Mouse (Mus musculus): ENCODE measurements around the gene Olfr464. TPM values are rescaled to one million over a fixed set of nuclear protein-coding genes. Genes with fewer than 3 reads are reported as not detected.

Olfr464 gene
- 0.22 and 0.24 TPM in 2 replicates for total RNA-seq (2014; rRNA removed)
- not detected in 2 replicates for polyA plus RNA-seq (2015; fragmentation: Nextera tagmentation; extraction: Ambion mirVana)

- no peaks in the 10 kb centered on the region for H3K9me3 ChIP-seq (ENCODE audit: low read length)
- H3K4me2 ChIP-seq (ENCODE audit: low read depth, low read length, poor library complexity, severe bottlenecking): no peak within 1 kb of the TSS
- H3K27ac ChIP-seq (ENCODE audit: low read depth, low read length): no peak within 1 kb of the TSS
- H3K9ac ChIP-seq (replicated peaks; ENCODE audit: low read length, poor library complexity, severe bottlenecking): no peak within 1 kb of the TSS
- WGBS: 33% methylated on average over 5 of the region's 5 CpGs
- DNase-seq (ENCODE audit: low spot score): no peak
- H3K4me1 ChIP-seq (ENCODE audit: insufficient read depth, low read length): no peaks in the 10 kb centered on the region
- no peaks in the 10 kb centered on the region for H3K27me3 ChIP-seq (ENCODE audit: insufficient read depth, low read length)
- no peaks in the 10 kb centered on the region for H3K36me3 ChIP-seq (ENCODE audit: insufficient read depth, low read length)
- no peak for ATAC-seq (ENCODE audit: low FRiP score)
- H3K4me3 ChIP-seq (ENCODE audit: low read depth, low read length): no peak within 1 kb of the TSS
- no peak for TF ChIP-seq CTCF (IDR thresholded peaks at IDR 0.05)
Observed at GRCm38 (mm10) chr11:87920966-87921365, at the start of gene Olfr464. Gene Olfr464 (minus strand): TSS chr11:87920967.

GRCm38 (mm10) chr11:87968356-87969122, 47.8 kb upstream of the Olfr464 start:
- H3K27me3 ChIP-seq (ENCODE audit: insufficient read depth, low read length): no peaks in the 10 kb centered on the region
- H3K9me3 ChIP-seq (ENCODE audit: low read length): no peaks in the 10 kb centered on the region
- 20% methylated on average over 19 of the region's 20 CpGs for WGBS
- H3K4me1 ChIP-seq (ENCODE audit: insufficient read depth, low read length): no peaks in the 10 kb centered on the region
- ATAC-seq (ENCODE audit: low FRiP score): no peak
- no peak overlapping the region for H3K27ac ChIP-seq (ENCODE audit: low read depth, low read length)
- TF ChIP-seq CTCF (IDR thresholded peaks at IDR 0.05): peak; percentile 49
- H3K4me2 ChIP-seq (ENCODE audit: low read depth, low read length, poor library complexity, severe bottlenecking): peak overlapping the region; percentile 40
- no peak for DNase-seq (ENCODE audit: low spot score)
- H3K9ac ChIP-seq (replicated peaks; ENCODE audit: low read length, poor library complexity, severe bottlenecking): no peak overlapping the region
- no peak overlapping the region for H3K4me3 ChIP-seq (ENCODE audit: low read depth, low read length)
- H3K36me3 ChIP-seq (ENCODE audit: insufficient read depth, low read length): no peaks in the 10 kb centered on the region

GRCm38 (mm10) chr11:87967692-87968289, 47.0 kb upstream of the Olfr464 start:
- no peak for ATAC-seq (ENCODE audit: low FRiP score)
- WGBS: 2% methylated on average over 16 of the region's 17 CpGs

GRCm38 (mm10) chr11:87966214-87966613, 45.4 kb upstream of the Olfr464 start:
- H3K36me3 ChIP-seq (ENCODE audit: insufficient read depth, low read length): no peaks in the 10 kb centered on the region
- ATAC-seq (ENCODE audit: low FRiP score) (no peak), DNase-seq (ENCODE audit: low spot score) (peak; percentile 20)
- no peaks in the 10 kb centered on the region for H3K4me1 ChIP-seq (ENCODE audit: insufficient read depth, low read length)
- WGBS: 46% methylated on average over 10 of the region's 10 CpGs
- H3K9me3 ChIP-seq (ENCODE audit: low read length): no peaks in the 10 kb centered on the region
- no peaks in the 10 kb centered on the region for H3K27me3 ChIP-seq (ENCODE audit: insufficient read depth, low read length)
- H3K9ac ChIP-seq (replicated peaks; ENCODE audit: low read length, poor library complexity, severe bottlenecking): no peak overlapping the region
- no peak for TF ChIP-seq CTCF (IDR thresholded peaks at IDR 0.05)
- no peak overlapping the region for H3K27ac ChIP-seq (ENCODE audit: low read depth, low read length)
- no peak overlapping the region for H3K4me3 ChIP-seq (ENCODE audit: low read depth, low read length)
- no peak overlapping the region for H3K4me2 ChIP-seq (ENCODE audit: low read depth, low read length, poor library complexity, severe bottlenecking)

More at GRCm38 (mm10) chr11:87967692-87968289, 47.0 kb upstream of the Olfr464 start:
- peak overlapping the region; percentile 40 for H3K4me2 ChIP-seq (ENCODE audit: low read depth, low read length, poor library complexity, severe bottlenecking)
- no peak overlapping the region for H3K27ac ChIP-seq (ENCODE audit: low read depth, low read length)
- H3K9ac ChIP-seq (replicated peaks; ENCODE audit: low read length, poor library complexity, severe bottlenecking): 0 out of 2 replicates have a peak overlapping the region, but pooled peaks have one; percentile 19
- TF ChIP-seq CTCF (IDR thresholded peaks at IDR 0.05): peak; percentile 98
- 0 out of 2 replicates have a peak overlapping the region, but pooled peaks have one; percentile 17 for H3K4me3 ChIP-seq (ENCODE audit: low read depth, low read length)
- H3K36me3 ChIP-seq (ENCODE audit: insufficient read depth, low read length): no peaks in the 10 kb centered on the region
- H3K9me3 ChIP-seq (ENCODE audit: low read length): no peaks in the 10 kb centered on the region
- DNase-seq (ENCODE audit: low spot score): peak; percentile 84
- H3K4me1 ChIP-seq (ENCODE audit: insufficient read depth, low read length): no peaks in the 10 kb centered on the region
- H3K27me3 ChIP-seq (ENCODE audit: insufficient read depth, low read length): no peaks in the 10 kb centered on the region

GRCm38 (mm10) chr11:87965293-87965692, 44.5 kb upstream of the Olfr464 start:
- Histone ChIP-seq H3K9ac (replicated peaks; ENCODE audit: low read length, poor library complexity, severe bottlenecking) (no peak overlapping the region), H3K27ac (ENCODE audit: low read depth, low read length) (no peak overlapping the region), H3K36me3 (ENCODE audit: insufficient read depth, low read length) (no peaks in the 10 kb centered on the region), H3K9me3 (ENCODE audit: low read length) (no peaks in the 10 kb centered on the region), H3K4me1 (ENCODE audit: insufficient read depth, low read length) (no peaks in the 10 kb centered on the region), H3K27me3 (ENCODE audit: insufficient read depth, low read length) (no peaks in the 10 kb centered on the region), H3K4me3 (ENCODE audit: low read depth, low read length) (no peak overlapping the region), H3K4me2 (ENCODE audit: low read depth, low read length, poor library complexity, severe bottlenecking) (no peak overlapping the region)
- no peak for ATAC-seq (ENCODE audit: low FRiP score)
- DNase-seq (ENCODE audit: low spot score): no peak
- no peak for TF ChIP-seq CTCF (IDR thresholded peaks at IDR 0.05)
- 51% methylated on average over 3 of the region's 3 CpGs for WGBS

- H3K27me3 ChIP-seq (ENCODE audit: insufficient read depth, low read length): no peaks in the 10 kb centered on the region
- H3K4me1 ChIP-seq (ENCODE audit: insufficient read depth, low read length): no peaks in the 10 kb centered on the region
- DNase-seq (ENCODE audit: low spot score) (no peak), ATAC-seq (ENCODE audit: low FRiP score) (no peak)
- WGBS: 49% methylated on average over 7 of the region's 7 CpGs
- H3K9me3 ChIP-seq (ENCODE audit: low read length): no peaks in the 10 kb centered on the region
- H3K27ac ChIP-seq (ENCODE audit: low read depth, low read length): no peak overlapping the region
- H3K4me3 ChIP-seq (ENCODE audit: low read depth, low read length): no peak overlapping the region
- no peaks in the 10 kb centered on the region for H3K36me3 ChIP-seq (ENCODE audit: insufficient read depth, low read length)
- H3K4me2 ChIP-seq (ENCODE audit: low read depth, low read length, poor library complexity, severe bottlenecking): no peak overlapping the region
- no peak for TF ChIP-seq CTCF (IDR thresholded peaks at IDR 0.05)
- no peak overlapping the region for H3K9ac ChIP-seq (replicated peaks; ENCODE audit: low read length, poor library complexity, severe bottlenecking)
Observed at GRCm38 (mm10) chr11:87957066-87957465, 36.3 kb upstream of the Olfr464 start.
